Comparison of ENCODE assay signal across 21 mouse cellular contexts in the genomic region with DNA sequence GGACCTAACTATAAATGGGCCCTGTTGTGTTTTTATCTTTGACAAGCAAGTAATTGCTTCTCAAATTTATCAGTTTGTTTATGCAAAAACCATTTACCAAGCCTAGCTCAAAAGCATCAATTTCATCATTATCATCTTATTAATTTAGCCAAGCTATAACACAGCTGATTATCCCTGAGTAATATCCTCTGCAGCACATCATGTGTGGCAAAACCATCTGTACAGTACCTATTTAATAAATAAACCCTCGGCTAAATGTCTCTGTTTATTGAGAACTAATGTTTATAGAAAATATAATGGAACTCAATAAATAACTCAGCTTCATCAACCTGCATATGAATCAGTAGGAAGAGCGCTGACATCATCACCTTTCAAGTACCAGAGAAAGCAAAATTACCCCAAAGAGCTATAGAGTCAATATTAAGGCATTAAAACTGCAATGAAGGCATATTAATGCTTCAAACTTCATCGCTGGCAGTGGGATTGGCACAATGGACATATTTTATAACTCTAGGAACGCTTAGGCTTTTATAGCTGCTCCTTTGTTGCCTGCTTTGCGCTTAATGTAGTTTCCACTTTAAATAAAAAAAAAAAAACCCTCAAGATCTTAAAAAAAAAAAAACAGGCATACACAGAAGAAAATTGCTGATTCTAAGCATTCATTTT.
"Had no signal": no experiment of that assay in that cellular context is flagged by ENCODE, and none has a peak within 500 bp of the region (broad histone marks: within the 10 kb centered on the region; RNA-seq: fewer than 3 reads in every experiment).

No protein-coding gene starts in this region.

- H3K4me2 ChIP-seq: limb, embryonic 13.5 days; midbrain, embryonic 11.5 days had no signal

- H3K9me3 ChIP-seq: limb, embryonic 10.5 days; limb, embryonic 13.5 days had no signal

- H3K4me1 ChIP-seq: limb, embryonic 10.5 days; limb, embryonic 13.5 days had no signal

- DNase-seq: kidney, adult 2 months; kidney, postnatal 25 days; layer of hippocampus, adult 9-11 months; lung, adult 2 months; lung, postnatal 14 days; lung, postnatal 4 days; midbrain, embryonic 14.5 days; right cerebral cortex, adult 18-20 months; right cerebral cortex, postnatal 14 days; right cerebral cortex, postnatal 4 days; thymus, adult 2 months; thymus, postnatal 14 days; thymus, postnatal 4 days had no signal

- H3K27ac ChIP-seq: kidney, postnatal 0 days; layer of hippocampus, adult 2 months; limb, embryonic 10.5 days; limb, embryonic 13.5 days; stomach, postnatal 0 days had no signal

- H3K9ac ChIP-seq: limb, embryonic 13.5 days had no signal

- H3K27me3 ChIP-seq: limb, embryonic 13.5 days had no signal

- H3K4me3 ChIP-seq: layer of hippocampus, adult 2 months; limb, embryonic 10.5 days; limb, embryonic 13.5 days; myocyte had no signal

- ATAC-seq: intestine, postnatal 0 days had no signal

- H3K36me3 ChIP-seq: limb, embryonic 10.5 days; limb, embryonic 13.5 days had no signal
